Mouse (Mus musculus): Measurements from ENCODE around the gene Gsc2. TPM values are rescaled to one million over a fixed set of nuclear protein-coding genes. Genes with fewer than 3 reads are reported as not detected.

The Gsc2 gene
- polyA plus RNA-seq, 1 experiment from 2014 or later, result 0.70 TPM

GRCm38 (mm10) chr16:17928627-17929104, 13.8 kb upstream of the Gsc2 start:
- Histone ChIP-seq H3K4me1 (ENCODE audit: control insufficient read depth, insufficient read depth, low read depth, low read length) (peaks cover 14% of the 10 kb centered on the region), H3K9me3 (ENCODE audit: control insufficient read depth, low read length) (no peaks in the 10 kb centered on the region), H3K4me2 (ENCODE audit: low read length) (peak overlapping the region; percentile 97), H3K27ac (ENCODE audit: low read depth, low read length) (peak overlapping the region; percentile 90), H3K27me3 (replicated peaks; ENCODE audit: control insufficient read depth, insufficient read depth, low read length) (no peaks in the 10 kb centered on the region; the same call in 1 of the 2 replicates), H3K9ac (ENCODE audit: low read depth, low read length) (peak overlapping the region; percentile 93), H3K36me3 (ENCODE audit: control insufficient read depth, insufficient read depth, low read length) (peaks cover 15% of the 10 kb centered on the region), H3K4me3 (ENCODE audit: low read length) (peak overlapping the region; percentile 95)
- peak; percentile 50 for ATAC-seq
- 1% methylated on average over 9 of the region's 9 CpGs for WGBS

- Histone ChIP-seq H3K27me3 (replicated peaks; ENCODE audit: control insufficient read depth, insufficient read depth, low read length) (no peaks in the 10 kb centered on the region; the same call in 1 of the 2 replicates), H3K9me3 (ENCODE audit: control insufficient read depth, low read length) (no peaks in the 10 kb centered on the region), H3K4me1 (ENCODE audit: control insufficient read depth, insufficient read depth, low read depth, low read length) (peaks cover 19% of the 10 kb centered on the region), H3K4me3 (ENCODE audit: low read length) (peak within 1 kb of the TSS; percentile 95), H3K9ac (ENCODE audit: low read depth, low read length) (peak within 1 kb of the TSS; percentile 93), H3K36me3 (ENCODE audit: control insufficient read depth, insufficient read depth, low read length) (peaks cover 15% of the 10 kb centered on the region), H3K4me2 (ENCODE audit: low read length) (peak within 1 kb of the TSS; percentile 97), H3K27ac (ENCODE audit: low read depth, low read length) (peak within 1 kb of the TSS; percentile 90)
- under 1% methylated on average over 43 of the region's 47 CpGs for WGBS
- ATAC-seq, result peak; percentile 87
Observed at GRCm38 (mm10) chr16:17928087-17928580, 13.3 kb upstream of the Gsc2 start, which contains the start of gene Slc25a1. TSS of gene Slc25a1 (minus strand) at chr16:17928219.

- H3K27ac ChIP-seq (ENCODE audit: low read depth, low read length), result peak overlapping the region; percentile 90
- peak overlapping the region; percentile 97 for H3K4me2 ChIP-seq (ENCODE audit: low read length)
- H3K27me3 ChIP-seq (replicated peaks; ENCODE audit: control insufficient read depth, insufficient read depth, low read length), result no peaks in the 10 kb centered on the region; the same call in 1 of the 2 replicates
- under 1% methylated on average over 51 of the region's 72 CpGs for WGBS
- peak overlapping the region; percentile 93 for H3K9ac ChIP-seq (ENCODE audit: low read depth, low read length)
- H3K36me3 ChIP-seq (ENCODE audit: control insufficient read depth, insufficient read depth, low read length), result peaks cover 15% of the 10 kb centered on the region
- H3K4me1 ChIP-seq (ENCODE audit: control insufficient read depth, insufficient read depth, low read depth, low read length), result peaks cover 25% of the 10 kb centered on the region
- H3K4me3 ChIP-seq (ENCODE audit: low read length), result peak overlapping the region; percentile 95
- peak; percentile 46 for ATAC-seq
- H3K9me3 ChIP-seq (ENCODE audit: control insufficient read depth, low read length), result no peaks in the 10 kb centered on the region
Observed at GRCm38 (mm10) chr16:17927351-17928082, 12.7 kb upstream of the Gsc2 start.

GRCm38 (mm10) chr16:17922163-17922538, 7.3 kb upstream of the Gsc2 start:
- under 1% methylated on average over 14 of the region's 14 CpGs for WGBS
- Histone ChIP-seq H3K9me3 (ENCODE audit: control insufficient read depth, low read length) (no peaks in the 10 kb centered on the region), H3K4me2 (ENCODE audit: low read length) (peak overlapping the region; percentile 99), H3K4me1 (ENCODE audit: control insufficient read depth, insufficient read depth, low read depth, low read length) (peaks cover 32% of the 10 kb centered on the region), H3K36me3 (ENCODE audit: control insufficient read depth, insufficient read depth, low read length) (peaks cover 15% of the 10 kb centered on the region), H3K9ac (ENCODE audit: low read depth, low read length) (peak overlapping the region; percentile 86), H3K27me3 (replicated peaks; ENCODE audit: control insufficient read depth, insufficient read depth, low read length) (peaks cover 6% of the 10 kb centered on the region; the same call in 1 of the 2 replicates), H3K27ac (ENCODE audit: low read depth, low read length) (peak overlapping the region; percentile 78), H3K4me3 (ENCODE audit: low read length) (peak overlapping the region; percentile 64)
- ATAC-seq, result peak; percentile 24

GRCm38 (mm10) chr16:17921325-17922162, 6.7 kb upstream of the Gsc2 start:
- H3K4me2 ChIP-seq (ENCODE audit: low read length), result peak overlapping the region; percentile 99
- peak overlapping the region; percentile 64 for H3K4me3 ChIP-seq (ENCODE audit: low read length)
- H3K4me1 ChIP-seq (ENCODE audit: control insufficient read depth, insufficient read depth, low read depth, low read length), result peaks cover 26% of the 10 kb centered on the region
- 1% methylated on average over 47 of the region's 47 CpGs for WGBS
- peak overlapping the region; percentile 84 for H3K27ac ChIP-seq (ENCODE audit: low read depth, low read length)
- peak; percentile 93 for ATAC-seq
- peaks cover 12% of the 10 kb centered on the region for H3K27me3 ChIP-seq (replicated peaks; ENCODE audit: control insufficient read depth, insufficient read depth, low read length)
- H3K36me3 ChIP-seq (ENCODE audit: control insufficient read depth, insufficient read depth, low read length), result peaks cover 15% of the 10 kb centered on the region
- H3K9me3 ChIP-seq (ENCODE audit: control insufficient read depth, low read length), result no peaks in the 10 kb centered on the region
- H3K9ac ChIP-seq (ENCODE audit: low read depth, low read length), result peak overlapping the region; percentile 86

GRCm38 (mm10) chr16:17920586-17920985, 5.7 kb upstream of the Gsc2 start:
- peaks cover 9% of the 10 kb centered on the region for H3K36me3 ChIP-seq (ENCODE audit: control insufficient read depth, insufficient read depth, low read length)
- H3K9ac ChIP-seq (ENCODE audit: low read depth, low read length), result peak overlapping the region; percentile 56
- WGBS, result 8% methylated on average over 20 of the region's 20 CpGs
- H3K27me3 ChIP-seq (replicated peaks; ENCODE audit: control insufficient read depth, insufficient read depth, low read length), result peaks cover 22% of the 10 kb centered on the region
- H3K9me3 ChIP-seq (ENCODE audit: control insufficient read depth, low read length), result no peaks in the 10 kb centered on the region
- no peak overlapping the region for H3K4me3 ChIP-seq (ENCODE audit: low read length)
- H3K4me1 ChIP-seq (ENCODE audit: control insufficient read depth, insufficient read depth, low read depth, low read length), result peaks cover 20% of the 10 kb centered on the region
- ATAC-seq, result no peak
- H3K27ac ChIP-seq (ENCODE audit: low read depth, low read length), result no peak overlapping the region
- 0 out of 2 replicates have a peak overlapping the region, but pooled peaks have one; percentile 2 for H3K4me2 ChIP-seq (ENCODE audit: low read length)

- Histone ChIP-seq H3K4me3 (ENCODE audit: low read length) (peak within 1 kb of the TSS; percentile 59), H3K27ac (ENCODE audit: low read depth, low read length) (peak within 1 kb of the TSS; percentile 62), H3K9me3 (ENCODE audit: control insufficient read depth, low read length) (no peaks in the 10 kb centered on the region), H3K9ac (ENCODE audit: low read depth, low read length) (peak within 1 kb of the TSS; percentile 77), H3K4me1 (ENCODE audit: control insufficient read depth, insufficient read depth, low read depth, low read length) (peaks cover 15% of the 10 kb centered on the region), H3K27me3 (replicated peaks; ENCODE audit: control insufficient read depth, insufficient read depth, low read length) (peaks cover 31% of the 10 kb centered on the region), H3K36me3 (ENCODE audit: control insufficient read depth, insufficient read depth, low read length) (peaks cover 22% of the 10 kb centered on the region), H3K4me2 (ENCODE audit: low read length) (peak within 1 kb of the TSS; percentile 93)
- whole genome bisulfite sequencing, result under 1% methylated on average over 35 of the region's 35 CpGs
- ATAC-seq, result peak; percentile 95
Observed at GRCm38 (mm10) chr16:17911052-17911595, 3.7 kb downstream of the Gsc2 start, which contains the start of gene Ess2. TSS of gene Ess2 (minus strand) at chr16:17911348.

GRCm38 (mm10) chr16:17898462-17898861, 16.4 kb downstream of the Gsc2 start, which contains the start of the genes Dgcr2 and Tssk2:
TSS of gene Dgcr2 (minus strand) at chr16:17898562.
TSS of gene Tssk2 (plus strand) at chr16:17898637.
- Histone ChIP-seq H3K36me3 (ENCODE audit: control insufficient read depth, insufficient read depth, low read length) (peaks cover 42% of the 10 kb centered on the region), H3K27ac (ENCODE audit: low read depth, low read length) (no peak within 1 kb of the TSS), H3K4me2 (ENCODE audit: low read length) (no peak within 1 kb of the TSS), H3K9ac (ENCODE audit: low read depth, low read length) (no peak within 1 kb of the TSS), H3K4me1 (ENCODE audit: control insufficient read depth, insufficient read depth, low read depth, low read length) (no peaks in the 10 kb centered on the region), H3K4me3 (ENCODE audit: low read length) (no peak within 1 kb of the TSS), H3K27me3 (replicated peaks; ENCODE audit: control insufficient read depth, insufficient read depth, low read length) (no peaks in the 10 kb centered on the region), H3K9me3 (ENCODE audit: control insufficient read depth, low read length) (no peaks in the 10 kb centered on the region)
- WGBS, result 95% methylated on average over 14 of the region's 14 CpGs
- no peak for ATAC-seq
